In the genomic region with DNA sequence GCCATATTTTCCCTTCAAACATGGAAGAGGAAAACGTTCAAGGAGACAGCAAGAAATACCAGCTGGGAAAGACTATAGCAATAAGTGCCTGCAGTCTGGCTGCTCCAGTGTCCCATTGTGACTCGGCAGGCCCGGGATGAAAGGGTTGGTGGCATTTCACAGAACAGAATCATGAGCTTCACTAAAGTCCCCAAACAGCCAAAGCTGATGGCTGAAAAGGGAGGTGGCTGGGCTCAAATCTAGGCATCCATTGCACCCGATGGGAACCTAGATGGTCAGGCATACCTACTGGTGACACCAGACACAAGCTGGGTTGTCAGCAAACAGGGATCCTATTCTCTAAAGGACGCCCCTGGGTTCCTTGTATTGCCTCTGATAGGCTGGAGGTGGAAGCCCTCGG, we compare ENCODE assay signal across 21 mouse cellular contexts. TPM values are rescaled to one million over a fixed set of nuclear protein-coding genes. Genes with fewer than 3 reads are reported as not detected.
"Had no signal": no experiment of that assay in that cellular context is flagged by ENCODE, and none has a peak within 500 bp of the region (broad histone marks: within the 10 kb centered on the region; RNA-seq: fewer than 3 reads in every experiment).

No protein-coding gene starts in this region.

- H3K9ac ChIP-seq: limb, embryonic 12.5 days; limb, embryonic 15.5 days; liver, embryonic 14.5 days; liver, postnatal 0 days; midbrain, embryonic 13.5 days had no signal

- DNase-seq: left cerebral cortex, postnatal 4 days; thymus, adult 2 months; thymus, postnatal 14 days; thymus, postnatal 4 days had no signal

- H3K27me3 ChIP-seq: limb, embryonic 12.5 days; limb, embryonic 15.5 days; midbrain, embryonic 13.5 days had no signal

- H3K27ac ChIP-seq: kidney, postnatal 0 days; limb, embryonic 12.5 days; limb, embryonic 15.5 days; liver, embryonic 14.5 days; midbrain, embryonic 13.5 days; stomach, postnatal 0 days had no signal

- H3K4me2 ChIP-seq: limb, embryonic 12.5 days; limb, embryonic 15.5 days; liver, embryonic 11.5 days; midbrain, embryonic 13.5 days had no signal

- H3K4me3 ChIP-seq: limb, embryonic 12.5 days; limb, embryonic 15.5 days; midbrain, embryonic 13.5 days had no signal

- H3K36me3 ChIP-seq: limb, embryonic 12.5 days; limb, embryonic 15.5 days; midbrain, embryonic 13.5 days had no signal

- ATAC-seq: midbrain, embryonic 13.5 days had no signal

- H3K9me3 ChIP-seq: limb, embryonic 15.5 days had no signal

RNA-seq across cellular contexts. Expression of gene Guca2a, which starts 0.4 kb away (rescaled TPM):
- total RNA-seq: layer of hippocampus, adult 8-10 months; layer of hippocampus, postnatal 14 days; left cerebral cortex, postnatal 14 days; left cerebral cortex, postnatal 4 days; midbrain, postnatal 0 days had no signal
- polyA plus RNA-seq: limb, embryonic 12.5 days; limb, embryonic 15.5 days; liver, embryonic 14.5 days; liver, postnatal 0 days; midbrain, embryonic 13.5 days; midbrain, postnatal 0 days; neural tube, embryonic 11.5 days; neural tube, embryonic 14.5 days; stomach, embryonic 14.5 days had no signal

RNA-seq across cellular contexts. Expression of gene Guca2b, which starts 20.8 kb away (rescaled TPM):
- total RNA-seq: layer of hippocampus, adult 8-10 months; layer of hippocampus, postnatal 14 days; left cerebral cortex, adult 8-10 months; left cerebral cortex, postnatal 14 days; left cerebral cortex, postnatal 4 days; midbrain, postnatal 0 days had no signal
- polyA plus RNA-seq: limb, embryonic 12.5 days; limb, embryonic 15.5 days; liver, postnatal 0 days; lung, embryonic 16.5 days; midbrain, embryonic 13.5 days; midbrain, postnatal 0 days; neural tube, embryonic 11.5 days; neural tube, embryonic 14.5 days; stomach, embryonic 14.5 days had no signal
